Mouse (Mus musculus): ENCODE measurements around the gene Npepps. TPM values are rescaled to one million over a fixed set of nuclear protein-coding genes. Genes with fewer than 3 reads are reported as not detected.

The Npepps gene
- polyA plus RNA-seq, 1 experiment from 2014 or later = 122 TPM

GRCm38 (mm10) chr11:97285852-97286775, 5.7 kb upstream of the Npepps start:
- Histone ChIP-seq H3K4me2 (ENCODE audit: low read depth, low read length, severe bottlenecking) (no peak overlapping the region), H3K4me1 (replicated peaks; ENCODE audit: control insufficient read depth, insufficient read depth, low read length) (0 out of 2 replicates have a peak, but pooled peaks cover 2% of the 10 kb centered on the region), H3K9me3 (ENCODE audit: control insufficient read depth, low read length) (no peaks in the 10 kb centered on the region), H3K27me3 (ENCODE audit: control insufficient read depth, insufficient read depth, low read length) (no peaks in the 10 kb centered on the region), H3K36me3 (ENCODE audit: control insufficient read depth, insufficient read depth, low read length) (no peaks in the 10 kb centered on the region), H3K9ac (ENCODE audit: low read length) (no peak overlapping the region), H3K27ac (ENCODE audit: low read depth, low read length) (no peak overlapping the region), H3K4me3 (ENCODE audit: low read depth, low read length) (no peak overlapping the region)
- DNase-seq (ENCODE audit: low spot score) = no peak
- ATAC-seq (replicated peaks; ENCODE audit: low FRiP score) = no peak
- 84% methylated on average over 9 of the region's 9 CpGs for WGBS

GRCm38 (mm10) chr11:97284854-97285253, 4.4 kb upstream of the Npepps start:
- H3K9me3 ChIP-seq (ENCODE audit: control insufficient read depth, low read length) = no peaks in the 10 kb centered on the region
- H3K9ac ChIP-seq (ENCODE audit: low read length) = no peak overlapping the region
- no peak overlapping the region for H3K4me2 ChIP-seq (ENCODE audit: low read depth, low read length, severe bottlenecking)
- ATAC-seq (replicated peaks; ENCODE audit: low FRiP score) = no peak
- no peak overlapping the region for H3K27ac ChIP-seq (ENCODE audit: low read depth, low read length)
- no peak for DNase-seq (ENCODE audit: low spot score)
- 0 out of 2 replicates have a peak, but pooled peaks cover 2% of the 10 kb centered on the region for H3K4me1 ChIP-seq (replicated peaks; ENCODE audit: control insufficient read depth, insufficient read depth, low read length)
- WGBS = 79% methylated on average over 4 of the region's 4 CpGs
- H3K36me3 ChIP-seq (ENCODE audit: control insufficient read depth, insufficient read depth, low read length) = no peaks in the 10 kb centered on the region
- H3K4me3 ChIP-seq (ENCODE audit: low read depth, low read length) = no peak overlapping the region
- H3K27me3 ChIP-seq (ENCODE audit: control insufficient read depth, insufficient read depth, low read length) = no peaks in the 10 kb centered on the region

GRCm38 (mm10) chr11:97282179-97282578, 1.7 kb upstream of the Npepps start:
- no peak overlapping the region for H3K9ac ChIP-seq (ENCODE audit: low read length)
- peaks cover 6% of the 10 kb centered on the region; the same call in 1 of the 2 replicates for H3K4me1 ChIP-seq (replicated peaks; ENCODE audit: control insufficient read depth, insufficient read depth, low read length)
- H3K9me3 ChIP-seq (ENCODE audit: control insufficient read depth, low read length) = no peaks in the 10 kb centered on the region
- no peak overlapping the region for H3K4me2 ChIP-seq (ENCODE audit: low read depth, low read length, severe bottlenecking)
- WGBS = 90% methylated on average over 6 of the region's 6 CpGs
- H3K36me3 ChIP-seq (ENCODE audit: control insufficient read depth, insufficient read depth, low read length) = no peaks in the 10 kb centered on the region
- no peak for DNase-seq (ENCODE audit: low spot score)
- no peaks in the 10 kb centered on the region for H3K27me3 ChIP-seq (ENCODE audit: control insufficient read depth, insufficient read depth, low read length)
- no peak for ATAC-seq (replicated peaks; ENCODE audit: low FRiP score)
- no peak overlapping the region for H3K27ac ChIP-seq (ENCODE audit: low read depth, low read length)
- H3K4me3 ChIP-seq (ENCODE audit: low read depth, low read length) = no peak overlapping the region

GRCm38 (mm10) chr11:97279405-97280215, 828 bp downstream of the Npepps start:
- Histone ChIP-seq H3K4me1 (replicated peaks; ENCODE audit: control insufficient read depth, insufficient read depth, low read length) (peaks cover 6% of the 10 kb centered on the region; the same call in 1 of the 2 replicates), H3K4me2 (ENCODE audit: low read depth, low read length, severe bottlenecking) (peak overlapping the region; percentile 81), H3K36me3 (ENCODE audit: control insufficient read depth, insufficient read depth, low read length) (no peaks in the 10 kb centered on the region), H3K9me3 (ENCODE audit: control insufficient read depth, low read length) (no peaks in the 10 kb centered on the region), H3K9ac (ENCODE audit: low read length) (peak overlapping the region; percentile 97), H3K4me3 (ENCODE audit: low read depth, low read length) (peak overlapping the region; percentile 99), H3K27ac (ENCODE audit: low read depth, low read length) (peak overlapping the region; percentile 97), H3K27me3 (ENCODE audit: control insufficient read depth, insufficient read depth, low read length) (no peaks in the 10 kb centered on the region)
- peak; percentile 85 for DNase-seq (ENCODE audit: low spot score)
- peak; percentile 87 for ATAC-seq (replicated peaks; ENCODE audit: low FRiP score)
- under 1% methylated on average over 46 of the region's 64 CpGs for WGBS

- 25% methylated on average over 11 of the region's 11 CpGs for WGBS
- Histone ChIP-seq H3K9ac (ENCODE audit: low read length) (peak overlapping the region; percentile 97), H3K4me3 (ENCODE audit: low read depth, low read length) (peak overlapping the region; percentile 99), H3K36me3 (ENCODE audit: control insufficient read depth, insufficient read depth, low read length) (no peaks in the 10 kb centered on the region), H3K27me3 (ENCODE audit: control insufficient read depth, insufficient read depth, low read length) (no peaks in the 10 kb centered on the region), H3K27ac (ENCODE audit: low read depth, low read length) (peak overlapping the region; percentile 97), H3K4me2 (ENCODE audit: low read depth, low read length, severe bottlenecking) (peak overlapping the region; percentile 81), H3K9me3 (ENCODE audit: control insufficient read depth, low read length) (no peaks in the 10 kb centered on the region; the same call in 1 of the 2 replicates), H3K4me1 (replicated peaks; ENCODE audit: control insufficient read depth, insufficient read depth, low read length) (peaks cover 6% of the 10 kb centered on the region; the same call in 1 of the 2 replicates)
- DNase-seq (ENCODE audit: low spot score) (no peak), ATAC-seq (replicated peaks; ENCODE audit: low FRiP score) (no peak)
These were observed 1.4 kb downstream of the Npepps start for GRCm38 (mm10) chr11:97279040-97279404.

GRCm38 (mm10) chr11:97278456-97278855, 2.0 kb downstream of the Npepps start:
- ATAC-seq (replicated peaks; ENCODE audit: low FRiP score) = no peak
- H3K9ac ChIP-seq (ENCODE audit: low read length) = peak overlapping the region; percentile 97

GRCm38 (mm10) chr11:97277166-97277565, 3.3 kb downstream of the Npepps start:
- ATAC-seq (replicated peaks; ENCODE audit: low FRiP score) (no peak), DNase-seq (ENCODE audit: low spot score) (no peak)
- Histone ChIP-seq H3K4me3 (ENCODE audit: low read depth, low read length) (no peak overlapping the region), H3K36me3 (ENCODE audit: control insufficient read depth, insufficient read depth, low read length) (no peaks in the 10 kb centered on the region), H3K4me2 (ENCODE audit: low read depth, low read length, severe bottlenecking) (no peak overlapping the region), H3K27ac (ENCODE audit: low read depth, low read length) (no peak overlapping the region), H3K9ac (ENCODE audit: low read length) (no peak overlapping the region), H3K27me3 (ENCODE audit: control insufficient read depth, insufficient read depth, low read length) (no peaks in the 10 kb centered on the region), H3K4me1 (replicated peaks; ENCODE audit: control insufficient read depth, insufficient read depth, low read length) (peaks cover 6% of the 10 kb centered on the region; the same call in 1 of the 2 replicates), H3K9me3 (ENCODE audit: control insufficient read depth, low read length) (no peaks in the 10 kb centered on the region; the same call in 1 of the 2 replicates)
- WGBS = 95% methylated on average over 5 of the region's 5 CpGs

More at GRCm38 (mm10) chr11:97278456-97278855, 2.0 kb downstream of the Npepps start:
- DNase-seq (ENCODE audit: low spot score) = no peak
- no peaks in the 10 kb centered on the region for H3K36me3 ChIP-seq (ENCODE audit: control insufficient read depth, insufficient read depth, low read length)
- peak overlapping the region; percentile 99 for H3K4me3 ChIP-seq (ENCODE audit: low read depth, low read length)
- no peak overlapping the region for H3K27ac ChIP-seq (ENCODE audit: low read depth, low read length)
- no peaks in the 10 kb centered on the region for H3K27me3 ChIP-seq (ENCODE audit: control insufficient read depth, insufficient read depth, low read length)
- H3K9me3 ChIP-seq (ENCODE audit: control insufficient read depth, low read length) = no peaks in the 10 kb centered on the region; the same call in 1 of the 2 replicates
- WGBS = 80% methylated on average over 6 of the region's 6 CpGs
- H3K4me2 ChIP-seq (ENCODE audit: low read depth, low read length, severe bottlenecking) = peak overlapping the region; percentile 81
- H3K4me1 ChIP-seq (replicated peaks; ENCODE audit: control insufficient read depth, insufficient read depth, low read length) = peaks cover 6% of the 10 kb centered on the region; the same call in 1 of the 2 replicates

- H3K27me3 ChIP-seq (ENCODE audit: control insufficient read depth, insufficient read depth, low read length) = no peaks in the 10 kb centered on the region
- ATAC-seq (replicated peaks; ENCODE audit: low FRiP score) (no peak), DNase-seq (ENCODE audit: low spot score) (no peak)
- no peaks in the 10 kb centered on the region for H3K36me3 ChIP-seq (ENCODE audit: control insufficient read depth, insufficient read depth, low read length)
- H3K9me3 ChIP-seq (ENCODE audit: control insufficient read depth, low read length) = no peaks in the 10 kb centered on the region; the same call in 1 of the 2 replicates
- no peak overlapping the region for H3K4me2 ChIP-seq (ENCODE audit: low read depth, low read length, severe bottlenecking)
- no peak overlapping the region for H3K4me3 ChIP-seq (ENCODE audit: low read depth, low read length)
- no peak overlapping the region for H3K9ac ChIP-seq (ENCODE audit: low read length)
- no peak overlapping the region for H3K27ac ChIP-seq (ENCODE audit: low read depth, low read length)
- H3K4me1 ChIP-seq (replicated peaks; ENCODE audit: control insufficient read depth, insufficient read depth, low read length) = peaks cover 6% of the 10 kb centered on the region; the same call in 1 of the 2 replicates
- 57% methylated on average over 1 of the region's 1 CpGs for WGBS
These were observed 4.4 kb downstream of the Npepps start for GRCm38 (mm10) chr11:97276019-97276418.
